Mouse (Mus musculus) lung, embryonic 15.5 days (tissue): ENCODE results near the gene Eif3k. TPM values are rescaled to one million over a fixed set of nuclear protein-coding genes. Genes with fewer than 3 reads are reported as not detected.

Experiments
- ATAC-seq: fragments of 200-750 bp; cut with Nextera tagmentation; 2 replicates; pipeline ENCODE4 v1.8.0; 2017; ENCODE audit warnings: moderate number of reproducible peaks, borderline replicate concordance; ENCODE audit not compliant: low FRiP score, low TSS enrichment; ENCODE audit errors: extremely low read depth
- H3K27ac ChIP-seq: fragments of 300-500 bp; sonication (generic); 2 replicates; pipeline ENCODE4 v1.5.1; 2015; ENCODE audit warnings: moderate library complexity, mild to moderate bottlenecking, inconsistent platforms
- H3K27me3 ChIP-seq: fragments of 300-500 bp; sonication (generic); 2 replicates; pipeline ENCODE4 v1.6.1; 2015; ENCODE audit warnings: inconsistent platforms
- H3K36me3 ChIP-seq: fragments of 300-500 bp; sonication (generic); 2 replicates; pipeline ENCODE4 v1.6.1; 2015; ENCODE audit warnings: inconsistent platforms
- H3K4me1 ChIP-seq: fragments of 300-500 bp; sonication (generic); 2 replicates; pipeline ENCODE4 v1.6.1; 2015; ENCODE audit warnings: inconsistent platforms
- H3K4me2 ChIP-seq: fragments of 300-500 bp; sonication (generic); 2 replicates; pipeline ENCODE4 v1.6.1; 2015; ENCODE audit warnings: inconsistent platforms, mild to moderate bottlenecking, moderate library complexity
- H3K4me3 ChIP-seq: fragments of 300-500 bp; sonication (generic); 2 replicates; pipeline ENCODE4 v1.5.1; 2015; ENCODE audit warnings: mild to moderate bottlenecking, inconsistent platforms
- H3K9ac ChIP-seq: fragments of 300-500 bp; sonication (generic); 2 replicates; pipeline ENCODE4 v1.6.1; 2015; ENCODE audit warnings: inconsistent platforms
- H3K9me3 ChIP-seq: fragments of 300-500 bp; sonication (generic); 2 replicates; pipeline ENCODE4 v1.6.1; 2016; ENCODE audit warnings: inconsistent platforms
- WGBS: fragments of 180-500 bp; shearing (Covaris S2); methylation state at CpG from one replicate; pipeline ENCODE4 v1.1.7; 2015; 5-methylcytosine and 5-hydroxymethylcytosine counted together
- polyA plus RNA-seq: library from polyadenylated mRNA; unstranded; fragments of >200 nt; fragmentation: Nextera tagmentation; extraction: Ambion mirVana; gene quantifications from 2 replicates; pipeline ENCODE4 v1.2.1, GENCODE M21; 2015

Gene Eif3k
- polyA plus RNA-seq, 1 experiment from 2014 or later: 364 TPM

DNA sequence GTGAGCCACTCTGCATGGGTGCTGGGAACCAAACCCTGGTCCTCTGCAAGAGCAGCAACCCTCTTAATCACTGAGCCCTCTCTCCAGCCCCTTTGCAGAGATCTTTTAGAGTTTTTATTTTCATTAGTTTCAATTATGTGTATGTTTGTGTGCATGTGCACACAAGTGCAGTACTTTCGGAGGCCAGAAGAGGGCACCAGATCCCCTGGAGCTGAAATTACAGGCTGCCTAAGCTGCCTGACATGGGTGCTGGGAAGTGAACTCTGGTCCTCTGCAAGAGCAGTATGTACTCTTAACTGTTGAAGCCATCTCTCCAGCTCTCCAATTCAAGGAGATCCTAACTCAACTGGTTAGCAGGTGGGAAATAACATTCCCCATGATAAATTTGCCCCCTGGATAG is 33.3 kb upstream of the Eif3k start:
- ATAC-seq: no peak
- Histone ChIP-seq H3K36me3 (no peaks in the 10 kb centered on the region), H3K4me1 (peaks cover 8% of the 10 kb centered on the region; the same call in 1 of the 2 replicates), H3K27me3 (peaks cover 27% of the 10 kb centered on the region), H3K4me3 (no peak overlapping the region), H3K9me3 (no peaks in the 10 kb centered on the region), H3K4me2 (no peak overlapping the region), H3K27ac (no peak overlapping the region), H3K9ac (no peak overlapping the region)
- WGBS: 89% methylated on average over 1 of the region's 1 CpGs

DNA sequence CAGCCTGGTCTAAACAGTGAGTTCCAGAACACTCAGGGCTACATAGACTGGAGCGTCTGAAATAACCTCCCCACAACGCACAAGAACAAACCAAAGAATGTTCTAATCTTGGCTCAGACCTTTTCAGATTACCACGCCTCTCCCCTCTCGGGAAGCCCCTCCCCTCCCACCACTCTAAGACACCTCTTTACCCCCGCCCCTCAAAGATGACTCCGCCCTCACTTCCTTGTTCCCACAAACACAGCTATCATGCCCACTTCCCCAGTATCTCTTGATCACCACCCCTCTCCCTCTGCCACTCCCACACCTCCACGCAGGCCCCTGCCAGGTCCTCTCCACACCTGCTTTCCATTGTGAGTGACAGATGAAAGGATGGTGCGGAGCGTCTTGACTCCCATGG is 27.1 kb upstream of the Eif3k start:
- no peak overlapping the region for H3K4me3 ChIP-seq
- H3K9me3 ChIP-seq: no peaks in the 10 kb centered on the region
- H3K27ac ChIP-seq: no peak overlapping the region
- no peak overlapping the region for H3K4me2 ChIP-seq
- no peaks in the 10 kb centered on the region for H3K36me3 ChIP-seq
- no peak overlapping the region for H3K9ac ChIP-seq
- H3K4me1 ChIP-seq: no peaks in the 10 kb centered on the region
- WGBS: 65% methylated on average over 9 of the region's 9 CpGs
- no peaks in the 10 kb centered on the region for H3K27me3 ChIP-seq
- ATAC-seq: no peak

DNA sequence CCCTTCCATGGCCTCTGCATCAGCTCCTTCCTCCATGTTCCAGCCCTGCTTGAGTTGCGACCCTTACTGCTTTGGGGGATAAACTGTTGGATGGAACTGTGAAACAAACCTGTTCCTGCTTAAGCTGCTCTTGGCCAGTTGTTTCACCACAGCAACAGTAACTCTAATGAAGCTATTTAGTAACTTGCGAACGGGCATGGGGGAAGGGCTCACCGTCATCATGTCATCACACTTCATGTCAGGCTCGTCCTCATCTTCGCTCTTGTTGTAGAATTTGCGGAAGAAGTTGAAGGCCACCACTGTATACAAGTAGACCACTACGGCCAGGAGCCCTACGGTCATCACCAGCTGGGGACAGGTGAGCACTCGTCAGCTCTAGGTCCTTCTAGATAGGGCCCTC is 26.5 kb upstream of the Eif3k start:
- H3K4me2 ChIP-seq: no peak overlapping the region
- no peak for ATAC-seq
- no peaks in the 10 kb centered on the region for H3K9me3 ChIP-seq
- H3K27me3 ChIP-seq: no peaks in the 10 kb centered on the region
- no peak overlapping the region for H3K9ac ChIP-seq
- no peaks in the 10 kb centered on the region for H3K4me1 ChIP-seq
- H3K27ac ChIP-seq: no peak overlapping the region
- H3K4me3 ChIP-seq: no peak overlapping the region
- whole genome bisulfite sequencing: 88% methylated on average over 10 of the region's 10 CpGs
- H3K36me3 ChIP-seq: no peaks in the 10 kb centered on the region

DNA sequence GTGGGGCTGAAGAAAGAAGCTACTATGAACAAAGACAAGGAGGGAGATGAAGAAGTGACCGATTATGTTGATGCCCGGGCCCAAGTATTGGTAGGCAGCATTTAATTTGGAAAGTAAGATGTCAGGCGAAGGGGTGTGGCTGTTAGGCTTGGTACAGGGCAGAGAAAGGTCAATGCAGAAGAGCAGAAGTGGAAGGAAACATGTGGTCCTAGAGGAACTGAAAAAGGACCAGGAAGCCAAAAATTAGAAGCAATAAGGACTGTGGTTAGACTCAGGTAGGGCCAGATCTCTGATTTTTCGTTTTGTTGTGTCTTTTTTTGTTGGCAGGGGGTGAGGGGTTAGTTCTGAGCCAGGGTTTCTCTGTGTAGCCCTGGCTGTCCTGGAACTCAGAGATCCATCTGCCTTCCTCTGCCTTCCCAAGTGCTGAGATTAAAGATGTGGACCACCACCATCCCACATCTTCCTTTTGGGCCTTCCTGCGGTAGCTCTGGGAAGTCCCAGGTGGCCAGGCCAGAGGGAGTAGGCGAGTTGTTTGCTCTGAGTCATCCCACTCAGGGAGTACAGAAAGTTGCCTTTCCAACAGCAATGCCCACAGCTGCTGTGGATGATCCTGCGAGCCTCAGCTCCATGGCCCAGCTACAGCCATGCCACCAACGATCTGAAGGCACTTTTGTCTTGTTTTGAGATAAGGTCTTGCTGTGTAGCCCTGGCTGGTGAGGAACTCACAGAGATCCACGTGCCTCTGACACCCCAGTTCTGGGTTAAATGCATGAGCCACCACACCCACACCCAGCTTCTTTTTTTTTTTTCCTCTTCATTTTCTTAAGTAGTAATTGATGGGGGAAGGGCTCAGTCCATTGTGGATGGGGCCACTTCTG is 25.8 kb upstream of the Eif3k start:
- 70% methylated on average over 9 of the region's 9 CpGs for WGBS
- no peaks in the 10 kb centered on the region for H3K36me3 ChIP-seq
- H3K9ac ChIP-seq: no peak overlapping the region
- no peak overlapping the region for H3K27ac ChIP-seq
- no peak overlapping the region for H3K4me2 ChIP-seq
- no peaks in the 10 kb centered on the region for H3K9me3 ChIP-seq
- no peaks in the 10 kb centered on the region for H3K27me3 ChIP-seq
- no peaks in the 10 kb centered on the region for H3K4me1 ChIP-seq
- no peak overlapping the region for H3K4me3 ChIP-seq
- ATAC-seq: no peak

DNA sequence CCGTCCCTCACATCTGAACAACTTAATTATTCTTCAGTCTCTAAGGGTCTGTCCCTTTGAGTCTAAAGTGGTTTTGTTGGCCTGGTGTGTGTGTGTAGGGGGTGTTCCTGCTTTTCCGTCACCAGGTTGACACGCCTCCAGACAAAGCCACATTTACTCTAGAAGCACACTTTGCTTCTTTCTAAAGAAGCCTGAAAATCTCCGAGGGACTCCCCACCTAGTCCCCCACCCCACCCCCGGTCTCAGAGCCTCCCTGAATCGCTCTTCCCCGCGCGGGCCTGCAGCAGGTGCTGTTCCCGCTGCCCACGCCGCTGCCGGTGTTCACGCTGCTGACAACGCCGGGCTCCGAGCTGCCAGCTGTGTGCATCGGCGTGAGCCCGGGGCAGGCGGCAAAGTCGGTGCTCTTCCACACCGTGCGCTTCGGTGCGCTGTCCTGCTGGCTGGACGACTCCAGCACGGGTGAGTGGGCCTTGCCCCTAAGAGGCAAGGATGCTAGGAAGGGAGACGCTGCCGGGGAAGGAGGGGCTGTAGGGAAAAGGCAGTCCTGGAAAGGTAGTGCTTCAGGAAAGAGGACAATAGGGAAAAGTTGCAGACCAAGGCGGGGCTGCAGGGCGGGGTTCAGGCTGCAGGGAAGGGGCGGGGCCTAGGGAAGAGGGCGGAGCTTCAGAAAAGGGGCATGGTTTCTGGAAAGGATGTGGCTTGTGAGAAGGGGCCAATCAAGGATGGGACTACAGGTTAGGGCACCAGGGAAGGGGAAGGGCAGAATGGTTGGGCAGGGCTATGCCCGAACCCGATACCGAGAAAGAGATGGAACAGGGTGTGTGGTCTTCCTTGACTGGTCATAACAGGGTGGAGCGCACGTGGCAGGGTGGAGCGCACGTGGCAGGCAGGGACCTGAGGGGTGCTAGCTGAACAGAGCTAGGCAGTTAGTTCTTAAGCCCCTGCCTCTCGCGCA is 19.3 kb upstream of the Eif3k start:
- H3K4me3 ChIP-seq: peak overlapping the region; percentile 47
- peak; percentile 73 for ATAC-seq
- peaks cover 12% of the 10 kb centered on the region; the same call in 1 of the 2 replicates for H3K4me1 ChIP-seq
- 5% methylated on average over 43 of the region's 43 CpGs for WGBS
- no peaks in the 10 kb centered on the region for H3K36me3 ChIP-seq
- no peaks in the 10 kb centered on the region for H3K27me3 ChIP-seq
- peak overlapping the region; percentile 12; the same call in 1 of the 2 replicates for H3K27ac ChIP-seq
- no peaks in the 10 kb centered on the region for H3K9me3 ChIP-seq
- peak overlapping the region; percentile 38 for H3K9ac ChIP-seq
- peak overlapping the region; percentile 83 for H3K4me2 ChIP-seq

DNA sequence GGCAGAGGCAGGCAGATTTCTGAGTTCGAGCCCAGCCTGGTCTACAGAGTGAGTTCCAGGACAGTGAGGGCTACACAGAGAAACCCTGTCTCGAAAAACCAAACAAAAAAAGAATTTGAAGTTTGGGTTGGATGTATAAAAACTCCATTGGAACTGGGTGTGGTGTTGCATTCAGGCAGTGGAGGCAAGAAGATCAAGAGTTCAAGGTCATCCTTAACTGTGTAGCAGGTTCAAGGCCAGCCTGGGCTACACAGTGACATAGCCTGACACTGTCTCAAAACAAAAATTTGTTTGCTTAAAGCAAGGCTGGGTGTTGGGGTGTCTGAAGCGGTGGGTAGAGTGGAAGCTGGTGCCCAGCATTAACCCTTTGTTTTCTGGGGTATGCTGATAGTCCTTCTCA is 11.7 kb upstream of the Eif3k start:
- WGBS: 75% methylated on average over 3 of the region's 3 CpGs
- H3K27me3 ChIP-seq: no peaks in the 10 kb centered on the region
- no peak overlapping the region for H3K9ac ChIP-seq
- no peak overlapping the region for H3K4me3 ChIP-seq
- H3K4me1 ChIP-seq: no peaks in the 10 kb centered on the region
- no peak overlapping the region for H3K4me2 ChIP-seq
- ATAC-seq: no peak
- H3K36me3 ChIP-seq: no peaks in the 10 kb centered on the region
- H3K27ac ChIP-seq: no peak overlapping the region
- no peaks in the 10 kb centered on the region for H3K9me3 ChIP-seq

DNA sequence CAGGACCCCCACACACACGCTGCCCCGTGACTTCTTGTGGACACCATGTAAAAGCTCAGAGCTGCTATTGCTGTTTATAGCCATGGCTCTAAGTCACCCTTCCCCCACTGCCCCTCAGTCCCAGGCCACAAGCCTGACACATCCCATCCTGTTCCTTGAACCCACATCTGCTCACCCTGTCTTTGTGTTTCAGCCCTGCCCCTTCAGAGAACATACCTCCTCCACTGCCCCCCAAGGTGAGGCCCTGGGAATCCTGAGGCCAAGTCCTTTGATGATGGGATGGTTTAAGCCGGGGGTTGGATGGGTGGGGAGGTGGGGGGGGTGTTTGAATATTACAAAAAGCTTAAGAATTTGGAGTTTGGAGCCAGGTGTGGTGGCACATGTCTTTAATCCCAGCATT is 11.3 kb upstream of the Eif3k start:
- Histone ChIP-seq H3K4me2 (no peak overlapping the region), H3K9ac (no peak overlapping the region), H3K4me1 (no peaks in the 10 kb centered on the region), H3K27ac (no peak overlapping the region), H3K27me3 (no peaks in the 10 kb centered on the region), H3K36me3 (no peaks in the 10 kb centered on the region), H3K9me3 (no peaks in the 10 kb centered on the region), H3K4me3 (no peak overlapping the region)
- ATAC-seq: no peak
- WGBS: 78% methylated on average over 3 of the region's 3 CpGs

DNA sequence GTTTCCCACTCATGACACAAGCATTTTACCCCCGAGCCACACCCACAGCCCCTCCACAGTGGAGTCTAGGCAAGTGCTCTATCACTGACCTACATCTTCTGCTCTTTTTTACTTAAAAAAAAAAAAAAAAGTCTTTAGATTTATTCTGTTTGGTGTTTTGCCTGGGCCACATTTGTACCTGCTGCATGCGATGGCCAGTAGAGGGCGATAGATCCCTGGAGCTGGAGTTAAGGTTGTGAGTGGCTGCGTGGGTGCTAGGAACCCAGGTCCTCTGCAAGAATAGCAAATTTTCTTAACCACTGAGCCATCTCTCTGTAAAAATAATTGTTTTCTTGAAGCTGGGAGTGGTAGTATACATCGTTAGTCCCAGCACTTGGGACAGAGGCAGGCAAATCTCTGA is 10.0 kb upstream of the Eif3k start:
- no peak overlapping the region for H3K27ac ChIP-seq
- no peak overlapping the region for H3K4me3 ChIP-seq
- H3K9me3 ChIP-seq: no peaks in the 10 kb centered on the region
- H3K4me2 ChIP-seq: no peak overlapping the region
- H3K4me1 ChIP-seq: no peaks in the 10 kb centered on the region
- no peak for ATAC-seq
- H3K27me3 ChIP-seq: no peaks in the 10 kb centered on the region
- H3K36me3 ChIP-seq: no peaks in the 10 kb centered on the region
- no peak overlapping the region for H3K9ac ChIP-seq
- 59% methylated on average over 5 of the region's 5 CpGs for WGBS

DNA sequence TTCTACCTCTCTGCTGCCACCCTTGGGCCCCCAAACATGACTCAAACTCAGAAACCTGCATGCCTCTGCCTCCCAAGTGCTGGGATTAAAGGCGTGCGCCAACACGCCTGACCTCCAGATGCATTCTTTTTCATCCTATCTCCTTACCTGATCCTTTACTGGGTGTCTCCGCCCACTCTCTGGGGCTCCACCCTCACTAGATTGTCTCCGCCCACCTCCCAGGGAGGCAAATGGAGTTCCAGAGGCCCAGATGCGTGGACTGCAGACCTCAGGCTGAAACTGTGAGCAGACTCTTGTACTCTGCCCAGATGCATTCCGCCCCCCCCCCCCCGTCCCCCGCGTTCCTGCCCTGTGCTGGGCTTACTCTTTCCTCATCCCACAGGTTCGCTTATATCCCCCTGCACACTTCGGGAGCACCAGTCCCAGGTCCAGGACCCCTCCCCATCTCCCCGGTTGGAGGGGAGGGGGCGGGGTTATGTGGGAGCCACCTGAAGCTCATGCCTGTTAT is 9.2 kb upstream of the Eif3k start:
- WGBS: 57% methylated on average over 14 of the region's 14 CpGs
- H3K9me3 ChIP-seq: no peaks in the 10 kb centered on the region
- no peaks in the 10 kb centered on the region for H3K4me1 ChIP-seq
- no peak overlapping the region for H3K4me2 ChIP-seq
- H3K27ac ChIP-seq: no peak overlapping the region
- no peaks in the 10 kb centered on the region for H3K27me3 ChIP-seq
- no peaks in the 10 kb centered on the region for H3K36me3 ChIP-seq
- H3K9ac ChIP-seq: no peak overlapping the region
- H3K4me3 ChIP-seq: no peak overlapping the region
- peak; percentile 25; the same call in 1 of the 2 replicates for ATAC-seq

DNA sequence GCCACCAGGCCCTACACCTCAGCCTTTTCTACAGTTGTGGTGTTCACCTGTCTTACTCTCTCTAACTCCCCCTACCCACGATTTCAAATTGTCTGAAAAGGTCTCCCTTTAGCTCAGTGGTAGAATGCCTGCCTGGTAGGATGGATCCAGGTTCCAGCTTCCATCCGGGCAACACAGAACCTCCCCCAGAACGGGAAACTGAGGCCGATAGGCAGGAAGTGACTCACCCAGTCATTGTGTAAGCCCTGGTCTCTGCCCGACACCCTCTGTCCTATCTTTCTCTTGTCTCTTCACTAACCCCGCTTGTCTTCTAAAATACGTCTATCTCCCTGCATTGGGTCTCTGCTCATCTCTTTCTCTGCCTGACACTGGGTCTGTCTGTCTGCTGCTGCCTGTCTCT is 3.5 kb upstream of the Eif3k start:
- 73% methylated on average over 7 of the region's 7 CpGs for WGBS
- H3K4me1 ChIP-seq: peaks cover 22% of the 10 kb centered on the region
- H3K36me3 ChIP-seq: no peaks in the 10 kb centered on the region
- no peaks in the 10 kb centered on the region for H3K9me3 ChIP-seq
- H3K27ac ChIP-seq: no peak overlapping the region
- H3K4me2 ChIP-seq: no peak overlapping the region
- no peak for ATAC-seq
- no peaks in the 10 kb centered on the region for H3K27me3 ChIP-seq
- no peak overlapping the region for H3K4me3 ChIP-seq
- H3K9ac ChIP-seq: no peak overlapping the region

DNA sequence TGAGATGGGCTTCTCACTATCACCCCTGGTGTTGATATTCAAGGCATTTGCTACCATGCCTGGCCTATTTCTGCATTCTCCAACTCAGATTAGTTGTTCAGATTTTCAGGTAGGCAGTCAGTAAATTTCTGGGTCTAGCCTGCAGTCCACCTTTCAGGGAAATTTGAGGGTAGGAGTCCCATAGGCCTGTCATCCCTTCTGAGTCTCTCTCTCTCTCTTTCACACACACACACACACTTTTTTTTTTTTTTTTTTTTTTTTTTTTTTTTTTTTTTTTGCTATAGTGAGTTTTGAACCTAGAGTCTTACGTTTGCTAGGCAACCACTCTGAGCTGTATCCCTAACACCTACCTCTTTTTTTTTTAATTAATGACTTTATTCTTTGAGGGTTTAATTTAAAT is 2.8 kb upstream of the Eif3k start:
- Histone ChIP-seq H3K4me3 (no peak overlapping the region), H3K9me3 (no peaks in the 10 kb centered on the region), H3K36me3 (0 out of 2 replicates have a peak, but pooled peaks cover under 1% of the 10 kb centered on the region), H3K4me2 (no peak overlapping the region), H3K9ac (no peak overlapping the region), H3K4me1 (peaks cover 23% of the 10 kb centered on the region), H3K27me3 (no peaks in the 10 kb centered on the region), H3K27ac (no peak overlapping the region)
- ATAC-seq: no peak
- 74% methylated on average over 1 of the region's 1 CpGs for WGBS

DNA sequence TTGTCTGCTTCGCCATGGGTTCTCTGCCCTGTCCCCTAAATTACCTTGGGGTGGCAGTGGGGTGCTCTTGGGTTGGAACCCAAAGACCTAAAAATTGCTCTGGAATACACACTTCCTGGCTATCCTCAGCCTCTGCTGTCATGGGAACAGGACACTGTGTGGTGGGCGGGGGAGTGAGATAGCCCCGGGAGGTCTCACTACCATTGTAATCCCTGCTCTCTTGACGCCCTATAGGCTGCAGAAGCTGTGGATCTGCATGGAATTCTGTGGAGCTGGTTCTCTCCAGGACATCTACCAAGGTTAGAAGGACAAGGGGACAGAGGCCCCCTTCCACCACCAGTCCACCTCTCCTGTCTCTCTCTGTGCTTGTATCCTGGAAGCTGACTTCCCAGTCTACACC is 2.2 kb upstream of the Eif3k start:
- WGBS: 77% methylated on average over 4 of the region's 4 CpGs
- Histone ChIP-seq H3K36me3 (peaks cover 7% of the 10 kb centered on the region), H3K27ac (no peak overlapping the region), H3K27me3 (no peaks in the 10 kb centered on the region), H3K4me3 (no peak overlapping the region), H3K9ac (no peak overlapping the region), H3K9me3 (no peaks in the 10 kb centered on the region), H3K4me2 (no peak overlapping the region), H3K4me1 (peaks cover 23% of the 10 kb centered on the region)
- ATAC-seq: no peak
